Mouse (Mus musculus) bone marrow, adult 2 months (tissue): Measurements from ENCODE around the gene Rnh1.

Experiments
- CTCF ChIP-seq: fragments of 200-500 bp; IDR thresholded peaks from 2 replicates; pipeline ENCODE4 v1.5.1; 2011; ENCODE audit warnings: low read length, control low read depth; ENCODE audit not compliant: control insufficient read depth, insufficient read depth
- POLR2A ChIP-seq: fragments of 200-500 bp; IDR thresholded peaks from 2 replicates; pipeline ENCODE4 v1.6.1; 2011; ENCODE audit warnings: low read depth, mild to moderate bottlenecking, control low read depth, low read length, borderline replicate concordance; ENCODE audit not compliant: control insufficient read depth

- TF ChIP-seq CTCF (no peak), POLR2A (no peak)
Measured at GRCm38 (mm10) chr7:141194409-141194808, 21.8 kb upstream of the Rnh1 start.
